Mouse (Mus musculus) testis, postnatal 10 days (tissue): ENCODE data around the gene Slamf6.
"Not testable (repeated sequence)": the region's sequence is repeated elsewhere in the genome, so short reads cannot be mapped to it uniquely, and the experiment has no call there.

ENCODE experiments used
- DNase-seq: peaks from one replicate; pipeline ENCODE4 v3.0.0; 2021; ENCODE audit warnings: low spot score

Slamf6 gene

GRCm38 (mm10) chr1:171917305-171918039, at the start of gene Slamf6:
Slamf6 (plus strand) TSS chr1:171917515.
- no peak for DNase-seq

- DNase-seq = no peak
Observed at GRCm38 (mm10) chr1:171886989-171887388, 30.3 kb upstream of the Slamf6 start.

- DNase-seq = not testable (repeated sequence)
Observed at GRCm38 (mm10) chr1:171895364-171895763, 22.0 kb upstream of the Slamf6 start, which contains the start of gene Gm10521. Gm10521 (plus strand) TSS chr1:171895664.

- no peak for DNase-seq
Observed at GRCm38 (mm10) chr1:171904011-171904410, 13.3 kb upstream of the Slamf6 start.

- no peak for DNase-seq
Observed at GRCm38 (mm10) chr1:171915638-171916458, 1.5 kb upstream of the Slamf6 start.

- DNase-seq = no peak
Observed at GRCm38 (mm10) chr1:171918136-171918920, 1.0 kb downstream of the Slamf6 start.

GRCm38 (mm10) chr1:171919193-171919592, 1.9 kb downstream of the Slamf6 start:
- no peak for DNase-seq

GRCm38 (mm10) chr1:171919901-171920510, 2.7 kb downstream of the Slamf6 start:
- no peak for DNase-seq

GRCm38 (mm10) chr1:171920989-171921621, 3.8 kb downstream of the Slamf6 start:
- DNase-seq = no peak

GRCm38 (mm10) chr1:171921641-171922040, 4.3 kb downstream of the Slamf6 start:
- no peak for DNase-seq

GRCm38 (mm10) chr1:171922844-171923243, 5.5 kb downstream of the Slamf6 start:
- DNase-seq = no peak

- no peak for DNase-seq
Observed at GRCm38 (mm10) chr1:171924900-171925299, 7.6 kb downstream of the Slamf6 start.

- DNase-seq = no peak
Observed at GRCm38 (mm10) chr1:171933851-171934250, 16.5 kb downstream of the Slamf6 start.

- no peak for DNase-seq
Observed at GRCm38 (mm10) chr1:171938952-171939948, 21.9 kb downstream of the Slamf6 start.

- DNase-seq = no peak
Observed at GRCm38 (mm10) chr1:171940626-171941025, 23.3 kb downstream of the Slamf6 start.

- DNase-seq = no peak
Observed at GRCm38 (mm10) chr1:171946447-171946995, 29.2 kb downstream of the Slamf6 start.

GRCm38 (mm10) chr1:171948161-171948945, 31.0 kb downstream of the Slamf6 start:
- no peak for DNase-seq

GRCm38 (mm10) chr1:171948946-171949508, 31.7 kb downstream of the Slamf6 start:
- no peak for DNase-seq

GRCm38 (mm10) chr1:171955071-171955470, 37.8 kb downstream of the Slamf6 start:
- DNase-seq = no peak
